Mouse (Mus musculus): ENCODE measurements around the gene Dop1a. TPM values are rescaled to one million over a fixed set of nuclear protein-coding genes. Genes with fewer than 3 reads are reported as not detected.
A peak's percentile ranks its signal among the peaks of the same experiment; 100 is the strongest.
"Not testable (repeated sequence)": the region's sequence is repeated elsewhere in the genome, so short reads cannot be mapped to it uniquely, and the experiment has no call there.

Gene Dop1a
- polyA plus RNA-seq, 1 experiment from 2014 or later = 9.9 TPM

- H3K4me1 ChIP-seq (replicated peaks) = peaks cover 20% of the 10 kb centered on the region
- H3K27me3 ChIP-seq (ENCODE audit: insufficient read depth, poor library complexity, severe bottlenecking) = no peaks in the 10 kb centered on the region
- H3K36me3 ChIP-seq = peaks cover 30% of the 10 kb centered on the region
- H3K9me3 ChIP-seq = no peaks in the 10 kb centered on the region
- under 1% methylated on average over 59 of the region's 59 CpGs for WGBS
- peak; percentile 96 for DNase-seq (ENCODE audit: low spot score)
- H3K27ac ChIP-seq = peak within 1 kb of the TSS; percentile 88
- H3K4me3 ChIP-seq = peak within 1 kb of the TSS; percentile 81
Observed at GRCm38 (mm10) chr9:86571540-86572135, 104.7 kb downstream of the Dop1a start, which contains the start of the genes Pgm3 and Rwdd2a. Pgm3 (minus strand) TSS chr9:86571842. Rwdd2a (plus strand) TSS chr9:86571991.

- WGBS = 1% methylated on average over 25 of the region's 25 CpGs
- H3K27ac ChIP-seq = peak overlapping the region; percentile 88
- H3K36me3 ChIP-seq = peaks cover 25% of the 10 kb centered on the region
- peaks cover 20% of the 10 kb centered on the region for H3K4me1 ChIP-seq (replicated peaks)
- no peaks in the 10 kb centered on the region for H3K27me3 ChIP-seq (ENCODE audit: insufficient read depth, poor library complexity, severe bottlenecking)
- peak overlapping the region; percentile 81 for H3K4me3 ChIP-seq
- H3K9me3 ChIP-seq = no peaks in the 10 kb centered on the region
- DNase-seq (ENCODE audit: low spot score) = no peak
Observed at GRCm38 (mm10) chr9:86572196-86572595, 105.2 kb downstream of the Dop1a start.

- peak; percentile 85 for DNase-seq (ENCODE audit: low spot score)
- peak overlapping the region; percentile 81 for H3K4me3 ChIP-seq
- H3K27me3 ChIP-seq (ENCODE audit: insufficient read depth, poor library complexity, severe bottlenecking) = no peaks in the 10 kb centered on the region
- WGBS = 8% methylated on average over 13 of the region's 13 CpGs
- no peak overlapping the region for H3K27ac ChIP-seq
- H3K9me3 ChIP-seq = no peaks in the 10 kb centered on the region
- H3K4me1 ChIP-seq (replicated peaks) = peaks cover 20% of the 10 kb centered on the region
- peaks cover 20% of the 10 kb centered on the region for H3K36me3 ChIP-seq
Observed at GRCm38 (mm10) chr9:86572636-86573291, 105.8 kb downstream of the Dop1a start.

- 89% methylated on average over 20 of the region's 20 CpGs for WGBS
- H3K9me3 ChIP-seq = no peaks in the 10 kb centered on the region
- no peak for DNase-seq (ENCODE audit: low spot score)
- H3K36me3 ChIP-seq = peaks cover 10% of the 10 kb centered on the region
- no peak overlapping the region for H3K27ac ChIP-seq
- H3K27me3 ChIP-seq (ENCODE audit: insufficient read depth, poor library complexity, severe bottlenecking) = no peaks in the 10 kb centered on the region
- H3K4me1 ChIP-seq (replicated peaks) = peaks cover 20% of the 10 kb centered on the region
- no peak overlapping the region for H3K4me3 ChIP-seq
Observed at GRCm38 (mm10) chr9:86573616-86574303, 106.8 kb downstream of the Dop1a start.

- Histone ChIP-seq H3K27ac (no peak overlapping the region), H3K9me3 (no peaks in the 10 kb centered on the region), H3K36me3 (no peaks in the 10 kb centered on the region), H3K4me3 (no peak overlapping the region), H3K4me1 (replicated peaks) (peaks cover 18% of the 10 kb centered on the region), H3K27me3 (ENCODE audit: insufficient read depth, poor library complexity, severe bottlenecking) (no peaks in the 10 kb centered on the region)
- 93% methylated on average over 6 of the region's 6 CpGs for WGBS
- no peak for DNase-seq (ENCODE audit: low spot score)
Observed at GRCm38 (mm10) chr9:86575178-86575577, 108.2 kb downstream of the Dop1a start.

GRCm38 (mm10) chr9:86579657-86580056 is 112.7 kb downstream of the Dop1a start:
- H3K4me1 ChIP-seq (replicated peaks) = no peaks in the 10 kb centered on the region
- 93% methylated on average over 10 of the region's 10 CpGs for WGBS

GRCm38 (mm10) chr9:86583740-86584139 is 116.8 kb downstream of the Dop1a start:
- peak; percentile 65 for DNase-seq (ENCODE audit: low spot score)
- no peak overlapping the region for H3K4me3 ChIP-seq
- H3K27ac ChIP-seq = no peak overlapping the region
- WGBS = 48% methylated on average over 3 of the region's 3 CpGs
- H3K36me3 ChIP-seq = no peaks in the 10 kb centered on the region
- H3K9me3 ChIP-seq = no peaks in the 10 kb centered on the region
- no peaks in the 10 kb centered on the region for H3K4me1 ChIP-seq (replicated peaks)
- no peaks in the 10 kb centered on the region for H3K27me3 ChIP-seq (ENCODE audit: insufficient read depth, poor library complexity, severe bottlenecking)

More at GRCm38 (mm10) chr9:86579657-86580056, 112.7 kb downstream of the Dop1a start:
- H3K27me3 ChIP-seq (ENCODE audit: insufficient read depth, poor library complexity, severe bottlenecking) = no peaks in the 10 kb centered on the region
- no peaks in the 10 kb centered on the region for H3K9me3 ChIP-seq
- no peak for DNase-seq (ENCODE audit: low spot score)
- H3K27ac ChIP-seq = no peak overlapping the region
- H3K4me3 ChIP-seq = no peak overlapping the region
- no peaks in the 10 kb centered on the region for H3K36me3 ChIP-seq

- no peak overlapping the region for H3K4me3 ChIP-seq
- no peaks in the 10 kb centered on the region for H3K4me1 ChIP-seq (replicated peaks)
- H3K36me3 ChIP-seq = no peaks in the 10 kb centered on the region
- H3K9me3 ChIP-seq = no peaks in the 10 kb centered on the region
- no peaks in the 10 kb centered on the region for H3K27me3 ChIP-seq (ENCODE audit: insufficient read depth, poor library complexity, severe bottlenecking)
- DNase-seq (ENCODE audit: low spot score) = no peak
- H3K27ac ChIP-seq = no peak overlapping the region
- 95% methylated on average over 11 of the region's 11 CpGs for WGBS
Observed at GRCm38 (mm10) chr9:86587019-86587795, 120.3 kb downstream of the Dop1a start.

- no peaks in the 10 kb centered on the region for H3K9me3 ChIP-seq
- WGBS = 81% methylated on average over 19 of the region's 19 CpGs
- no peak overlapping the region for H3K27ac ChIP-seq
- H3K4me1 ChIP-seq (replicated peaks) = no peaks in the 10 kb centered on the region
- no peak overlapping the region for H3K4me3 ChIP-seq
- H3K27me3 ChIP-seq (ENCODE audit: insufficient read depth, poor library complexity, severe bottlenecking) = no peaks in the 10 kb centered on the region
- no peaks in the 10 kb centered on the region for H3K36me3 ChIP-seq
- no peak for DNase-seq (ENCODE audit: low spot score)
Observed at GRCm38 (mm10) chr9:86592676-86593668, 126.0 kb downstream of the Dop1a start.

- 82% methylated on average over 10 of the region's 10 CpGs for WGBS
- not testable (repeated sequence) for H3K27me3 ChIP-seq (ENCODE audit: insufficient read depth, poor library complexity, severe bottlenecking); DNase-seq (ENCODE audit: low spot score); H3K4me3 ChIP-seq; H3K4me1 ChIP-seq (replicated peaks); H3K36me3 ChIP-seq; H3K27ac ChIP-seq; H3K9me3 ChIP-seq
Observed at GRCm38 (mm10) chr9:86594357-86594767, 127.4 kb downstream of the Dop1a start.

GRCm38 (mm10) chr9:86596983-86597382 is 130.0 kb downstream of the Dop1a start:
- H3K36me3 ChIP-seq; DNase-seq (ENCODE audit: low spot score); H3K9me3 ChIP-seq; H3K4me3 ChIP-seq; H3K27ac ChIP-seq; H3K27me3 ChIP-seq (ENCODE audit: insufficient read depth, poor library complexity, severe bottlenecking); H3K4me1 ChIP-seq (replicated peaks): not testable (repeated sequence)

All from hindbrain, embryonic 10.5 days (tissue).